Mouse (Mus musculus) adrenal gland, postnatal 4 days (tissue): ENCODE measurements at regions not wholly inside any gene's neighbourhood (a gene's known extent, or its start where the extent isn't known, plus 50 kb on each side); places are given as distances from the start of the nearest gene placed in this dataset.

Experiments used
- DNase-seq, 2 experiments: peaks; one replicate each; pipeline ENCODE4 v3.0.0; 2021 to 2022; ENCODE audit warnings: low spot score in 2 of 2, mixed read lengths in 2 of 2

- DNase-seq = no peak
These were observed 122.0 kb upstream of the Gm11096 start for GRCm38 (mm10) chr17:81319605-81320004.

GRCm38 (mm10) chr17:81316655-81317054 is 124.9 kb upstream of the Gm11096 start:
- DNase-seq = no peak

GRCm38 (mm10) chr17:81305880-81306279 is 135.7 kb upstream of the Gm11096 start:
- DNase-seq = no peak

GRCm38 (mm10) chr17:81304574-81304973 is 137.0 kb upstream of the Gm11096 start:
- DNase-seq = no peak

- no peak for DNase-seq
These were observed 139.1 kb upstream of the Gm11096 start for GRCm38 (mm10) chr17:81302490-81302889.

- no peak for DNase-seq
These were observed 149.7 kb upstream of the Gm11096 start for GRCm38 (mm10) chr17:81291829-81292228.

- DNase-seq = no peak
These were observed 159.0 kb upstream of the Gm11096 start for GRCm38 (mm10) chr17:81282543-81282942.

GRCm38 (mm10) chr17:81270235-81270634 is 171.3 kb upstream of the Gm11096 start:
- no peak for DNase-seq

GRCm38 (mm10) chr17:81261957-81262356 is 179.6 kb upstream of the Gm11096 start:
- DNase-seq = no peak

- no peak for DNase-seq
These were observed 181.5 kb upstream of the Gm11096 start for GRCm38 (mm10) chr17:81260036-81260435.

GRCm38 (mm10) chr17:81256106-81256505 is 185.5 kb upstream of the Gm11096 start:
- DNase-seq = no peak

- no peak for DNase-seq
These were observed 185.9 kb upstream of the Thumpd2 start for GRCm38 (mm10) chr17:81250748-81251147.

- DNase-seq = no peak
These were observed 181.3 kb upstream of the Thumpd2 start for GRCm38 (mm10) chr17:81246156-81246555.

- DNase-seq = peak in 1 of 2 experiments; percentile 5
These were observed 166.9 kb upstream of the Thumpd2 start for GRCm38 (mm10) chr17:81231771-81232170.

- DNase-seq = no peak
These were observed 160.4 kb upstream of the Thumpd2 start for GRCm38 (mm10) chr17:81225281-81225680.

GRCm38 (mm10) chr17:81221436-81221835 is 156.6 kb upstream of the Thumpd2 start:
- no peak for DNase-seq

- no peak for DNase-seq
These were observed 150.0 kb upstream of the Thumpd2 start for GRCm38 (mm10) chr17:81214844-81215243.

GRCm38 (mm10) chr17:81212043-81212442 is 147.2 kb upstream of the Thumpd2 start:
- DNase-seq = no peak

- DNase-seq = no peak
These were observed 145.5 kb upstream of the Thumpd2 start for GRCm38 (mm10) chr17:81210389-81210788.

GRCm38 (mm10) chr17:81209323-81209722 is 144.4 kb upstream of the Thumpd2 start:
- DNase-seq = no peak

GRCm38 (mm10) chr17:81201052-81201451 is 136.2 kb upstream of the Thumpd2 start:
- no peak for DNase-seq

- no peak for DNase-seq
These were observed 129.1 kb upstream of the Thumpd2 start for GRCm38 (mm10) chr17:81194006-81194405.

- DNase-seq = peak; percentile 8 to 37
These were observed 128.5 kb upstream of the Thumpd2 start for GRCm38 (mm10) chr17:81193230-81193871.
